Mouse (Mus musculus) gastrocnemius, postnatal 25 days (tissue): ENCODE data around the gene Gm5294. TPM values are rescaled to one million over a fixed set of nuclear protein-coding genes. Genes with fewer than 3 reads are reported as not detected.

Experiments used
- DNase-seq: peaks from one replicate; pipeline ENCODE4 v3.0.0; 2022
- long read RNA-seq, 2 experiments: library from polyadenylated mRNA; stranded (forward); transcript quantifications; one replicate each; pipeline ENCODE4 v2.0.0; 2021
- total RNA-seq, 2 experiments: library from RNA; stranded (reverse); gene quantifications; 1 replicate in 1 of 2; 2 replicates in 1 of 2; pipeline ENCODE4 v1.2.3; 2021

The Gm5294 gene
- not detected for total RNA-seq
- long read RNA-seq, experiment 1 = 0 reads
- long read RNA-seq, experiment 2 = 0 reads

- no peak for DNase-seq
These were observed at the start of gene Gm5294 for GRCm38 (mm10) chr5:138819780-138820179. TSS of gene Gm5294 (plus strand) at chr5:138820080.

GRCm38 (mm10) chr5:138775096-138775495, 44.8 kb upstream of the Gm5294 start:
- no peak for DNase-seq

GRCm38 (mm10) chr5:138776346-138776745, 43.5 kb upstream of the Gm5294 start:
- peak; percentile 59 for DNase-seq

- no peak for DNase-seq
These were observed 41.0 kb upstream of the Gm5294 start for GRCm38 (mm10) chr5:138778731-138779463.

- DNase-seq = no peak
These were observed 40.2 kb upstream of the Gm5294 start for GRCm38 (mm10) chr5:138779655-138780054.

GRCm38 (mm10) chr5:138782697-138783096, 37.2 kb upstream of the Gm5294 start:
- DNase-seq = no peak

- DNase-seq = no peak
These were observed 36.7 kb upstream of the Gm5294 start for GRCm38 (mm10) chr5:138783181-138783580.

GRCm38 (mm10) chr5:138785986-138786515, 33.8 kb upstream of the Gm5294 start:
- no peak for DNase-seq

GRCm38 (mm10) chr5:138787648-138788047, 32.2 kb upstream of the Gm5294 start:
- no peak for DNase-seq

GRCm38 (mm10) chr5:138788481-138789211, 31.2 kb upstream of the Gm5294 start:
- DNase-seq = no peak

GRCm38 (mm10) chr5:138790954-138791480, 28.9 kb upstream of the Gm5294 start:
- DNase-seq = no peak

- no peak for DNase-seq
These were observed 18.2 kb upstream of the Gm5294 start for GRCm38 (mm10) chr5:138801588-138802116.

- DNase-seq = no peak
These were observed 15.6 kb upstream of the Gm5294 start for GRCm38 (mm10) chr5:138804286-138804685.

- no peak for DNase-seq
These were observed 10.1 kb upstream of the Gm5294 start for GRCm38 (mm10) chr5:138809767-138810166.

GRCm38 (mm10) chr5:138820717-138821332, 945 bp downstream of the Gm5294 start:
- no peak for DNase-seq

GRCm38 (mm10) chr5:138825090-138825489, 5.2 kb downstream of the Gm5294 start:
- no peak for DNase-seq

GRCm38 (mm10) chr5:138833406-138833805, 13.5 kb downstream of the Gm5294 start:
- DNase-seq = no peak

GRCm38 (mm10) chr5:138834910-138835309, 15.0 kb downstream of the Gm5294 start:
- DNase-seq = no peak

- DNase-seq = no peak
These were observed 21.1 kb downstream of the Gm5294 start for GRCm38 (mm10) chr5:138840981-138841380.

- DNase-seq = no peak
These were observed 23.4 kb downstream of the Gm5294 start for GRCm38 (mm10) chr5:138843168-138843824.

GRCm38 (mm10) chr5:138846506-138846905, 26.6 kb downstream of the Gm5294 start:
- DNase-seq = no peak

- peak; percentile 73 for DNase-seq
These were observed 28.2 kb downstream of the Gm5294 start for GRCm38 (mm10) chr5:138848102-138848501.
